26 mouse cellular contexts compared by ENCODE assay signal in the genomic region with DNA sequence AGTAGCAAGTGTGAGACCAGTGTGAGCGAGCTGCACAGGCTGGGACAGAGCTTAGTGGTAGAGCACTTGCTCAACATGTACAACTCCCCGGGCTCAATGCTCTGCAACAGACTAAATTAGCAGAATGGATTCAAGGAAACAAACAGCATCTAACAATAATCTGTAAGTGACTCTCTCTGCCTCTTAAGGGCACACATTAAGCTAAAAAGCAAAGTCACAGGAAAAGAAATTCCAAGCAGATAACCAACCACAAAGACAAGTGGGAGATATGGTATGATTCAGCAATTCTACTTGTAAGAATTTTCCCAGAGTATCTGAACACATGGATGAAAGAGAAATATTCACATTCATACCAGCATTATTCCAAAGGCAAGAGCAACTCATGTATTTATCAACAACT. TPM values are rescaled to one million over a fixed set of nuclear protein-coding genes. Genes with fewer than 3 reads are reported as not detected.
DNase-seq lines count a peak whose midpoint lies in the region; ATAC-seq and TF ChIP-seq lines count a peak whose summit lies in the region.
"Had no signal": no experiment of that assay in that cellular context is flagged by ENCODE, and none has a peak within 500 bp of the region (broad histone marks: within the 10 kb centered on the region; RNA-seq: fewer than 3 reads in every experiment).

No protein-coding gene starts in this region.

- WGBS in liver, embryonic 14.5 days (ENCODE audit: insufficient replicate concordance), result 21% methylated on average over 2 of the region's 2 CpGs
- 29% methylated on average over 2 of the region's 2 CpGs for WGBS in liver, postnatal 0 days (ENCODE audit: insufficient replicate concordance)
- 93% methylated on average over 2 of the region's 2 CpGs for WGBS in midbrain, postnatal 0 days

- 0 out of 2 replicates have a peak, but pooled peaks have one; percentile 8 for TF ChIP-seq EP300 in liver, embryonic 14.5 days (IDR thresholded peaks at IDR 0.05; ENCODE audit: low read depth)
- no peak for TF ChIP-seq EP300 in liver, postnatal 0 days (IDR thresholded peaks at IDR 0.05; ENCODE audit: low read depth)

- no peak overlapping the region for H3K27ac ChIP-seq in liver, embryonic 14.5 days
- H3K27ac ChIP-seq in liver, postnatal 0 days (ENCODE audit: low read depth), result no peak overlapping the region
- no peak overlapping the region for H3K27ac ChIP-seq in midbrain, postnatal 0 days (ENCODE audit: low read depth, low read length)
- H3K27ac ChIP-seq: embryonic facial prominence, embryonic 13.5 days; forebrain, embryonic 13.5 days; hindbrain, embryonic 10.5 days; intestine, embryonic 15.5 days; limb, embryonic 13.5 days; neural tube, embryonic 15.5 days had no signal

- no peak overlapping the region for H3K4me3 ChIP-seq in liver, embryonic 14.5 days (ENCODE audit: insufficient read depth in 1 of 2, low read depth in 2 of 2, low read length in 2 of 2)
- no peak overlapping the region for H3K4me3 ChIP-seq in liver, postnatal 0 days (ENCODE audit: low read depth, low read length)
- no peak overlapping the region for H3K4me3 ChIP-seq in G1E (ENCODE audit: low read depth, low read length)
- H3K4me3 ChIP-seq in midbrain, postnatal 0 days (ENCODE audit: low read depth, low read length), result no peak overlapping the region
- H3K4me3 ChIP-seq: embryonic facial prominence, embryonic 13.5 days; erythroblast, embryonic 14.5 days; forebrain, embryonic 13.5 days; hindbrain, embryonic 10.5 days; intestine, embryonic 15.5 days; limb, embryonic 13.5 days; neural tube, embryonic 15.5 days had no signal

- peaks cover 5 to 18% of the 10 kb centered on the region in 2 experiments for H3K4me1 ChIP-seq in liver, embryonic 14.5 days (replicated peaks; ENCODE audit: control insufficient read depth in 2 of 2, insufficient read depth in 2 of 2, low read length in 1 of 2)
- no peaks in the 10 kb centered on the region for H3K4me1 ChIP-seq in liver, postnatal 0 days (ENCODE audit: insufficient read depth)
- peaks cover 24% of the 10 kb centered on the region for H3K4me1 ChIP-seq in G1E (ENCODE audit: insufficient read depth, low read depth, low read length)
- no peaks in the 10 kb centered on the region for H3K4me1 ChIP-seq in midbrain, postnatal 0 days (ENCODE audit: insufficient read depth, low read length)
- H3K4me1 ChIP-seq: embryonic facial prominence, embryonic 13.5 days; forebrain, embryonic 13.5 days; hindbrain, embryonic 10.5 days; intestine, embryonic 15.5 days; neural tube, embryonic 15.5 days had no signal

- H3K27me3 ChIP-seq in liver, embryonic 14.5 days (ENCODE audit: control insufficient read depth, insufficient read depth, low read length), result no peaks in the 10 kb centered on the region
- H3K27me3 ChIP-seq in liver, postnatal 0 days (ENCODE audit: insufficient read depth, low read length), result no peaks in the 10 kb centered on the region
- H3K27me3 ChIP-seq in G1E (ENCODE audit: insufficient read depth, low read length), result no peaks in the 10 kb centered on the region
- no peaks in the 10 kb centered on the region for H3K27me3 ChIP-seq in midbrain, postnatal 0 days (ENCODE audit: insufficient read depth, low read length)
- H3K27me3 ChIP-seq: embryonic facial prominence, embryonic 13.5 days; forebrain, embryonic 13.5 days; intestine, embryonic 15.5 days; limb, embryonic 13.5 days; neural tube, embryonic 15.5 days had no signal

- no peak overlapping the region for H3K9ac ChIP-seq in liver, embryonic 14.5 days (replicated peaks)
- H3K9ac ChIP-seq in liver, postnatal 0 days (replicated peaks), result no peak overlapping the region
- H3K9ac ChIP-seq in midbrain, postnatal 0 days (replicated peaks; ENCODE audit: low read length, poor library complexity, severe bottlenecking), result no peak overlapping the region
- H3K9ac ChIP-seq: embryonic facial prominence, embryonic 13.5 days; forebrain, embryonic 13.5 days; intestine, embryonic 15.5 days; limb, embryonic 13.5 days; neural tube, embryonic 15.5 days had no signal

- no peaks in the 10 kb centered on the region for H3K36me3 ChIP-seq in liver, embryonic 14.5 days (replicated peaks; ENCODE audit: control insufficient read depth, insufficient read depth, low read depth)
- no peaks in the 10 kb centered on the region for H3K36me3 ChIP-seq in liver, postnatal 0 days (replicated peaks; ENCODE audit: insufficient read depth, low read length)
- H3K36me3 ChIP-seq in G1E (replicated peaks), result peaks cover 11% of the 10 kb centered on the region
- no peaks in the 10 kb centered on the region for H3K36me3 ChIP-seq in midbrain, postnatal 0 days (ENCODE audit: insufficient read depth, low read length)
- H3K36me3 ChIP-seq: embryonic facial prominence, embryonic 13.5 days; hindbrain, embryonic 10.5 days; intestine, embryonic 15.5 days; limb, embryonic 13.5 days; neural tube, embryonic 15.5 days had no signal

- no peak for ATAC-seq in liver, embryonic 14.5 days (ENCODE audit: insufficient read depth)
- no peak for ATAC-seq in liver, postnatal 0 days
- peak; percentile 45 for ATAC-seq in G1E (ENCODE audit: extremely low read depth, insufficient number of reproducible peaks, low FRiP score, poor library complexity, severe bottlenecking)
- ATAC-seq in common myeloid progenitor, adult 5-6 weeks (replicated peaks; ENCODE audit: low read depth, poor library complexity, severe bottlenecking), result peak; percentile 60
- no peak for ATAC-seq in midbrain, postnatal 0 days (ENCODE audit: low FRiP score)
- no peak for ATAC-seq in cerebellum, adult (ENCODE audit: insufficient number of reproducible peaks, low FRiP score, low TSS enrichment)
- ATAC-seq: forebrain, embryonic 13.5 days; hindbrain, embryonic 16.5 days; intestine, embryonic 15.5 days had no signal

- no peak overlapping the region for H3K4me2 ChIP-seq in liver, embryonic 14.5 days (ENCODE audit: low read depth)
- no peak overlapping the region for H3K4me2 ChIP-seq in liver, postnatal 0 days (ENCODE audit: low read depth, low read length)
- no peak overlapping the region for H3K4me2 ChIP-seq in midbrain, postnatal 0 days (ENCODE audit: low read depth, low read length, poor library complexity, severe bottlenecking)
- H3K4me2 ChIP-seq: embryonic facial prominence, embryonic 13.5 days; forebrain, embryonic 13.5 days; heart, embryonic 11.5 days; intestine, embryonic 15.5 days; limb, embryonic 13.5 days; neural tube, embryonic 15.5 days had no signal

- no peak for TF ChIP-seq CTCF in liver, embryonic 14.5 days (IDR thresholded peaks at IDR 0.05; ENCODE audit: low read depth)
- TF ChIP-seq CTCF in liver, postnatal 0 days (IDR thresholded peaks at IDR 0.05; ENCODE audit: low read depth), result no peak
- TF ChIP-seq CTCF in G1E (IDR thresholded peaks at IDR 0.05; ENCODE audit: low read depth, low read length), result no peak
- TF ChIP-seq CTCF in midbrain, postnatal 0 days (IDR thresholded peaks at IDR 0.05), result no peak

- DNase-seq in liver, embryonic 14.5 days (ENCODE audit: low read depth in 3 of 3, low spot score in 3 of 3), result no peak
- DNase-seq in liver, postnatal 0 days, result no peak
- DNase-seq in G1E (ENCODE audit: low spot score), result no peak
- no peak for DNase-seq in ovary, postnatal 14 days (ENCODE audit: low spot score)
- no peak for DNase-seq in midbrain, postnatal 0 days (ENCODE audit: low spot score)
- DNase-seq: adrenal gland, adult 2 months; cerebellum, adult 18-20 months; cerebellum, postnatal 14 days; embryo, embryonic 11 days; heart, postnatal 10 days; kidney, adult 9 months; kidney, postnatal 14 days; lung, adult 2 months; lung, postnatal 14 days; spleen, adult 18-20 months had no signal

- H3K9me3 ChIP-seq in liver, embryonic 14.5 days (ENCODE audit: control insufficient read depth, low read length), result no peaks in the 10 kb centered on the region
- H3K9me3 ChIP-seq in liver, postnatal 0 days (ENCODE audit: low read length), result no peaks in the 10 kb centered on the region
- no peaks in the 10 kb centered on the region for H3K9me3 ChIP-seq in G1E (replicated peaks)
- H3K9me3 ChIP-seq in midbrain, postnatal 0 days (ENCODE audit: low read length), result no peaks in the 10 kb centered on the region
- H3K9me3 ChIP-seq: embryonic facial prominence, embryonic 13.5 days; forebrain, embryonic 13.5 days; hindbrain, embryonic 10.5 days; intestine, embryonic 15.5 days; limb, embryonic 13.5 days; neural tube, embryonic 15.5 days had no signal

RNA-seq across cellular contexts. Expression of a gene that starts 13.3 kb away (rescaled TPM):
- polyA plus RNA-seq in liver, embryonic 14.5 days (2012; rRNA removed), result 4.3 and 6.9 TPM in 2 replicates
- polyA plus RNA-seq in liver, embryonic 14.5 days (2014; fragmentation: Nextera tagmentation; extraction: Ambion mirVana), result 8.0 and 8.1 TPM in 2 replicates
- 5.4 and 6.2 TPM in 2 replicates for polyA plus RNA-seq in liver, postnatal 0 days (2015; fragmentation: Nextera tagmentation; extraction: Ambion mirVana)
- total RNA-seq in G1E (2014; fragmentation: Nextera tagmentation) (116 and 125 TPM in 2 replicates), G1E (2017) (70.7 and 89.9 TPM in 2 replicates)
- polyA plus RNA-seq in G1E (2012), result 3.7 and 4.7 TPM in 2 replicates
- total RNA-seq in common myeloid progenitor, adult 5-6 weeks (2017), result 101 and 109 TPM in 2 replicates
- 15.9 and 24.1 TPM in 2 replicates for total RNA-seq in midbrain, postnatal 0 days (2014; rRNA removed)
- 5.3 and 6.5 TPM in 2 replicates for polyA plus RNA-seq in midbrain, postnatal 0 days (2015; fragmentation: Nextera tagmentation; extraction: Ambion mirVana)

Comparison
In these comparisons a context has a peak if more than half of its experiments do, and no peak if none do; other contexts are left out.
1. ATAC-seq: peak in G1E (single experiment) and common myeloid progenitor, adult 5-6 weeks (single experiment); none in liver, embryonic 14.5 days (single experiment), liver, postnatal 0 days (single experiment), midbrain, postnatal 0 days (single experiment) and cerebellum, adult (single experiment).